Mouse (Mus musculus) bone marrow macrophage, adult 2 months (primary cell): ENCODE measurements around the gene Slc22a12.

Experiments used
- CTCF ChIP-seq: IDR thresholded peaks from 2 replicates; pipeline ENCODE4 v1.5.1; 2012; ENCODE audit warnings: low read depth, mild to moderate bottlenecking, low read length, moderate library complexity
- POLR2A ChIP-seq: IDR thresholded peaks from 2 replicates; pipeline ENCODE4 v1.6.1; 2012; ENCODE audit warnings: mild to moderate bottlenecking, low read depth, low read length, borderline replicate concordance

GRCm38 (mm10) chr19:6529265-6529985 is 13.4 kb downstream of the Slc22a12 start:
- TF ChIP-seq CTCF (no peak), POLR2A (no peak)
